Mouse (Mus musculus) thymus, postnatal 36 days (tissue): ENCODE measurements around the gene Themis3.

Experiments used
- DNase-seq, 2 experiments: peaks; one replicate each; pipeline ENCODE4 v3.0.0; 2022; ENCODE audit warnings: mixed read lengths in 2 of 2

The Themis3 gene

GRCm38 (mm10) chr17:66594435-66594834 is at the start of gene Themis3:
TSS of gene Themis3 (minus strand) at chr17:66594621.
- DNase-seq, result no peak

- DNase-seq, result no peak
Measured at GRCm38 (mm10) chr17:66637951-66638722, 43.7 kb upstream of the Themis3 start.

- DNase-seq, result no peak
Measured at GRCm38 (mm10) chr17:66619996-66620656, 25.7 kb upstream of the Themis3 start.

GRCm38 (mm10) chr17:66619255-66619826 is 24.9 kb upstream of the Themis3 start:
- no peak for DNase-seq

GRCm38 (mm10) chr17:66610032-66610431 is 15.6 kb upstream of the Themis3 start:
- no peak for DNase-seq

- DNase-seq, result no peak
Measured at GRCm38 (mm10) chr17:66604931-66605330, 10.5 kb upstream of the Themis3 start.

GRCm38 (mm10) chr17:66601171-66601570 is 6.8 kb upstream of the Themis3 start:
- no peak for DNase-seq

GRCm38 (mm10) chr17:66595867-66596266 is 1.4 kb upstream of the Themis3 start:
- DNase-seq, result no peak

GRCm38 (mm10) chr17:66595256-66595655 is 835 bp upstream of the Themis3 start:
- no peak for DNase-seq

GRCm38 (mm10) chr17:66590353-66591075 is 3.9 kb downstream of the Themis3 start:
- DNase-seq, result no peak

- no peak for DNase-seq
Measured at GRCm38 (mm10) chr17:66589864-66590263, 4.6 kb downstream of the Themis3 start.

GRCm38 (mm10) chr17:66586741-66587140 is 7.7 kb downstream of the Themis3 start:
- DNase-seq, result no peak

- DNase-seq, result no peak
Measured at GRCm38 (mm10) chr17:66586078-66586477, 8.3 kb downstream of the Themis3 start.

GRCm38 (mm10) chr17:66580990-66581389 is 13.4 kb downstream of the Themis3 start:
- no peak for DNase-seq

GRCm38 (mm10) chr17:66578007-66578406 is 16.4 kb downstream of the Themis3 start:
- DNase-seq, result no peak

- no peak for DNase-seq
Measured at GRCm38 (mm10) chr17:66577507-66577906, 16.9 kb downstream of the Themis3 start.

- DNase-seq, result no peak
Measured at GRCm38 (mm10) chr17:66572677-66573060, 21.8 kb downstream of the Themis3 start.

- DNase-seq, result no peak
Measured at GRCm38 (mm10) chr17:66571860-66572676, 22.4 kb downstream of the Themis3 start.

GRCm38 (mm10) chr17:66564213-66564612 is 30.2 kb downstream of the Themis3 start:
- no peak for DNase-seq

GRCm38 (mm10) chr17:66563551-66563950 is 30.9 kb downstream of the Themis3 start:
- no peak for DNase-seq

- DNase-seq, result no peak
Measured at GRCm38 (mm10) chr17:66561380-66561779, 33.0 kb downstream of the Themis3 start.
